Mouse (Mus musculus) left cerebral cortex, postnatal 14 days (tissue): ENCODE measurements at regions not wholly inside any gene's neighbourhood (a gene's known extent, or its start where the extent isn't known, plus 50 kb on each side); places are given as distances from the start of the nearest gene placed in this dataset.

Source experiments
- DNase-seq, 2 experiments: peaks; one replicate each; pipeline ENCODE4 v3.0.0; 2021 to 2022; ENCODE audit warnings: low spot score in 2 of 2, mixed read lengths in 1 of 2
- intact Hi-C: fragments of 180-260 bp; cut with DNase I; formaldehyde crosslinking; loops from one replicate; pipeline ENCODE4 v1.15.1; 2025

DNA sequence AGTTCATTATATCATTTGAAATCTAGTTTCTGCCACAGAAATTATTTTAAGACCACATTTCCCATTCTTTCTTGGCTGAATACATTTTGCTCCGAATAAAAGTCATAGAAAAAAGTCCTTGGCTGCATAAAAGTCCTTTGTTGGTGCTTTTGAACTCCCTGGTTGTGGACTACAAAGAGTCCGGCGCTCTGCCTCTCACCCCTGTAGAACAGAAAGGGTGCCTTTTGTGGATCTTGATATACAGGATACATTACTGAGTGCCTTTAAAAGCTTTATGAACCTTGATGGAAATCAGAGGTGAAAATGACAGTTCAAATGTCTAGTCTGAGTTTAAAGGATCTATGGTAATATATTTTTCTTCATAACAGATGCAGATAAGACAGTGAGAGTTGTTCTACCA lies 355.5 kb downstream of the Anxa1 start:
- no peak for DNase-seq

DNA sequence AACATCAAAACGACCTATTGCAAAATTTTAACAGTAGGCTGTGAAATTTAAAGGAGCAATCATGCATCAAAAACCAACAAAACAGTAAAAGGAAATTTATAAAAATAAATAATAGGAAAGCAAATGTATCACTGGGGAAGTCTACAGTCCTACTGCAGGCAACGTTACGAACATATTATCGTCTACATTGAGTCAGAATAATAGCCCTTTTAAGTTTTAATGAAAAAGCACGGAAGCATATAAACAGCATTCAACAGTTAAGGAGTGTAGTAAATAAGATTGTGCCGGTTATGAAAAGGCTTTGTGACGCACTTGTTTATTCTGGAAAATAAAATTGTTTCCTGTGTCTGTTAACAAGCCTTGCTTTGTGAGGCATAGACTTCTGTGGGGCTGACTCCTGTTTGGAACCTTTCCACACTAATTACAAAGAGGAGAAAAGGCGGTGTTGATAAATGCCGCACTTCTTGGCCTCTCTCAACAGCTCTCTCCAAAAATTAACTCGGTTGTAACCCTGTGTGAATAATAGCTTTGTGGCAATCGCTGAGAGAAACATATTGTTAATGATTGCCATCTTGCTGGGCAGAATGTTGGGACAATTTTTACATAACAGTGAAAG lies 363.0 kb downstream of the Anxa1 start:
- intact Hi-C loops, result no loop called here
- DNase-seq, result no peak

More for the DNA sequence above, 355.5 kb downstream of the Anxa1 start:
- intact Hi-C loops, result no loop called here

DNA sequence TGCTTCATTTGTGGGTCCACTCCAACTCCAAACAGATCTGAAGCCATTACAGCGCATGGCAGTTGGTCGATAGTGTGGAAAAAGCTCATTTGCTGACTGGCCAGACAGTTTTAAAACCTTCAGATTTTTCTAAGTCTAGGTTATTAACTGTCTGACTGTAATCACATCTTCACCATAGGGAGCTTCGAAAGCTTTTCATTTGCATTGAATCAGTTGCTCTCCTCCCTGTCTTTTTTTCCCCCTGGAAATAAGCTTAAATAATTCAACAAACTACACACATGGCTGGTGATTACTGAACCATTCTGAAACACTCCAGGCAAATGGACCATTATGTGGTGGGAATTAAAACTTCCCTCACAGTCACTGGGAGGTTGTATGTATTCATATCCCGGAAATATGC lies 376.6 kb downstream of the Anxa1 start:
- DNase-seq, result no peak
- intact Hi-C loops, result no loop called here

DNA sequence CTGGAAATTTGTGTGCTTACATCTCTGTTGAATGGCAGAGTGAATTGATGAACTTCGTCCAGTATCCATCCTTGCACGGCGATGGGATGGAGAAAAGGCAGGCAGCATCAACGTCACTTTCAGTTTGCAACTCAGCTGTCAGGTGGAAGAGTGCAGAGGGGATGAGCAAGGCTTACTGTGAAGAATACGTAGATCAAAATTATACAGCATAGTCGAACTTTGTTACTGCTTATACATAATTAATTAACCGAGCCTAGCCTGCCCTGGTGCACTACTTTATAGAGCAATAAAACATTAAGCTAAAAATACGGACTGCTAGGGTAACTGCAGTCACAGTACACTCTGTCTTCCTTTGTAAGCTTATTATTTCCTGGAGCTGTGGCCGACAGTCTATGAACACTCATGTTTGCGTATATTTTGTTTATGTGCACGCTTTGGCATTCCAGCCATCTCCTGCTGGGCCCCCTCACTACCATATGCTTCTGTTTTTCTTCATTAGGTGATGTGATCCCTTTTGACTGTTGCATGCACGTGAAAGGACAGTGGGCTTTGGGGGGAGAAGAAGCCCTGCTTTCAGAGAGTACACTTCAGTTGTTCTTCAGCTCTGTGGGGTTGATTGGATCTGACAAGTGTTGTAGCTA lies 380.8 kb downstream of the Anxa1 start:
- intact Hi-C loops, result no loop called here
- no peak for DNase-seq

DNA sequence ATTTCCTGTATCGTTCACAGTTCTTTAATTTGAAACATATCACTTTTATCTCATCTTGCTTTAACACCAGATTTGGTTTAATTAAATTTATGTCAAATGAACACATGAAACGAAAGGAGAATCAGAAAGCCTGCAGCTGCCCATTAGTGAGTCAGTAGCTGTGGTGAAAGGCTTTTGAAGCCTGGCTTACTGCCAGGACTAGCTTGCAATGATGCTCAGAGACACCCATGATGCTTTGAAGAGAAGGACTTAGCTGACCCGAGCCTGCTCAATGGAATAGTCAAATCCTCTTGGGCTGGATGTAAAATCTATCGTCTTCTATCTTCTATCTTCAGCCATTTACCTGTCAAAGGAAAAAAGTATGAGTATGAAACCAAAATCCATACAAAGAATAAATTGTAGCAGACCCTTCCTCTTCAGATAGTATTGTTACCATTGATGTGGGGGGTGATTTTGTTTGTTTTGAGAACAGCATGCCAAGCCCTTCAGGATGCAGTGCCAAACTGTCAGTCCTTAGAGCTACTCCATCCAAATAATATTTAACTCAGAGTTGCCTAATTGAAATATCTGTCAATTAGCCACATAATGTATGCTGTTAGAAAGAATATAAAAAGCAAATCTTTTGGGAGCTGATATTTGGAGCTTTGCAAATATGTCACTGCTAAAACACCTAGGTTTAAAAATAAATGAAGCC lies 384.7 kb downstream of the Anxa1 start:
- intact Hi-C loops, result no loop called here
- DNase-seq, result peak in 1 of 2 experiments; percentile 8

DNA sequence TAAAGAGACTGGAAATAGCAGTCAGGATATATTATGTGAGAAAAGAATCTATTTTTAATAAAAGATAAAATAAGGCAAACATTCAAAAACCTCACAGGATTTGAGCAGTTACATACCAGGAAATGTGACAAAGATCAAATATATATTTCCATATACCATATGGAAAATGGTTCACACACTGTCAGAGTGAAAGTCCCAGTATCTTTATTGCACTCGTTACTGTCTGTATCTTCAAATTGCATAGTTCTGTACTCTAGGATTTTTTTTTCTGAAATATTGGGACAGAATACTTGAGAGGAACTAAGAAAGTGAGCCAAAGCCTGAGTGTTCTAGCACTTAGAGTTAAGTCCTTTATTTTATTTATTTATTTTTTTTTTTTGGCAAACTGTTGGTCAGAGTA lies 403.5 kb downstream of the Anxa1 start:
- no peak for DNase-seq
- intact Hi-C loops, result no loop called here

DNA sequence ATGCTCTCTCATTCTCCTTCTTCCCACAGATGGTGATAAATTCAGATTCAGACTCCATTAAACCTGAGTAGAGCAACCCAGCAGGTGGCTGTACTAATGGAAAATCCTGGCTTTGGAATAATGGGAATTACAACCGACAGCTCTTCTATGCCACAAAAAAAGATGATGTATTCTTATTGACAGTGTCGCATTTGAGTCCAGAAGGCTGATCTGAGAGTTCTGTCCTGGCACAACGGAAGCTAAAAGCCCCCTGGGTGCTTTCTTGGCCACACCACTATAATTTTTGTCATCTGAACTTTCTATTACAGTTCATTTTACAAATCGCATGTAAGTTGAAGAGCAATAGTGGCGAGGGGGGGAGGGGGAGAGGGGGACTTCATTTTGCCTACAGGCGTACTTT lies 411.9 kb downstream of the Anxa1 start:
- intact Hi-C loops, result no loop called here
- DNase-seq, result no peak

DNA sequence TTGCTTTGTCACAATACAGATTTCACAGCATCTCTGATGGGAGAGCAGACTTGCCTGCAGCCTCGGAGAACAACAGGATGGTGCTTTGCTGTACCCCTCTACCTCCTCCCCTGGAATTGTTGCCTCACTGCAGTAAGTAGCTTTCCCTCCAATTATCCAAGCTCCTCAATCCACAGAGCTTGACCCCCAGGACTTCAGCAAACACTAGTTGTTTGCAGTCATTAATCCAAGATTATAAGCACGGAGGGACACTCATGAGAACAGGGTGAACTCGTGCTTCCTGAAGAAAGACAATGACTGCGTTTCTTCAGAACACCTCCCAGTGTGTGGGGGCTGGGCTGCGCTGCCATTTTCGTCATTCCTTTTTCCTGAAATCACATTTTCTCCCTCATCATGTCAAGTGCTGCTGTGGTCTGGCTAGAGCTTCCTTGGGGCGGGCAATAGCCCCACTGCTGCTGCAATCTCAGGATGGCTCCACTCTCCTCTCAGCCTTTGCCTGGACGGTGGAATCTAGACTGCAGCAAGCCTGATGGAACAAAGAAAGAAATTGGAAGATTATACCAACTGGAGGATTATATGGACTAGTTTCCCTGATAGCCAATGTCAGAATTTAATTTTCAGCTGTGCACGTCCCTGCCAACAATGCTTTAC lies 413.0 kb downstream of the Anxa1 start:
- intact Hi-C loops, result no loop called here
- no peak for DNase-seq

DNA sequence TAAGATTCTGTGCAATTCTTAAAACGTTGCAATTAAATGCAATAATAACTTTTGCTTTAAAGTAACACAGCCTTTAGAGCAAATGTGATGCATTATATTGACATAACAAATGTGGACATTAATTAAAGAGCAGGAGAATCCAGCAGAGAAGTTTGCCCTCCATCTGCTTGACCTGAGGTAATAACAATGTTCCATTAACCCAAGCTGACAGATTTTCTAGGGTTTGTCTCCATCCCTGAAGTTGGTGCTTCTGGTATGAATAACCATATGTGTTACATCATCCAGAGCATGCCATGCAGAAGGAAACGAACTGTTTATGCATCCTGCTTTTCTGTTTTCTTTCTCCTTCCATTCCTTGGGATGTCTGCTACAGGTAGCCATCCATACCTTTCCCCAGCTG lies 414.0 kb downstream of the Anxa1 start:
- DNase-seq, result no peak
- intact Hi-C loops, result no loop called here

DNA sequence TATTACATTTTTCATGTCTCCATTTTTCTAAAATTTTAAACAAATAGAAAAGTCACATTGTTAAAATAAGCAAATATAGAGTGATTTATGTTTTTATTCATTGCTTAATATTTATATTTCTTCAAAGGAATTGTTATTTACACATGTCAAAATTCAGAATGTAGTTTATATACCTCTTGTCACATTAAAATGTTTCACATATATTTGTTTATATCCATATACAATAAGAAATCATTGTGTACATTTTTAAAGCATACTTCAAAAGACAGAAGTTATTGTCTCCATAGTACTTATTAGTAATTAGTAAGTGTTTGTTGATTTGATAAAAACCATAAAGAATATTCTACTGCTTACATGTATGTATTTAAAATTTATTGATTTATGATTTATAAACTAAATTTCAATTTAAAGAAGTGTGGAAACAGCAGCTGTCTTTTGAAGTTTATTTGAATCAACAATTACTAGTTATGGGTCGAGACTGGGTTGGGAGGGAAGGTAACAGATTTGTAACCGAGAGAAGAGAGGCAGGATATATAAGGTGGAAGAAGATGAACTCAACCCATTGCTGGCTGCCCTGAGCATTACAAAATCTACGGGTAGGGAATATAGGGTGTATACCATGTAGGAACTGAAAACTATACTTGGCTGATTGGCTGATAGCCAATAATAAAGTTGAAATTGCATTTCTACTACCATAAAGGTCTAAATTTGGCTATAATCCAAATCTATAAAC lies 420.8 kb downstream of the Anxa1 start:
- no peak for DNase-seq
- intact Hi-C loops, result no loop called here

DNA sequence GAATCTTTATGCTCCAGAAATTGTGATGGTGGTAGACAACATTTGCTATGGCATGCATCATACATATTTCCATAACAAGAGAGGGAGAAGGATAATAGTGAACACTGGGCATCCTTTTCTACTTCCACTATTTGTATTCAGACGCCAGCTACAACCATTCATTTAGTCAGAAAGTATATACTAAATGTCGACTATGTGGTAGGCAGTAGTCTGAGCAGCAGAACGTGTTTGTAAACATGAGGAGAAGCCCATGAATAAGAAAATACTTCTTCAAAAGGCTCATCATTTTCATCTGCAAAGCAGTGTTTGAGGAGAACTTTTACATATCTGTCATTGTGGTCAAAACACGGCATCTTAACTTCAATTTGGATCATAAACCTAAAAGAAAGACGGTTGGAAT lies 421.4 kb downstream of the Anxa1 start:
- no peak for DNase-seq
- intact Hi-C loops, result no loop called here

DNA sequence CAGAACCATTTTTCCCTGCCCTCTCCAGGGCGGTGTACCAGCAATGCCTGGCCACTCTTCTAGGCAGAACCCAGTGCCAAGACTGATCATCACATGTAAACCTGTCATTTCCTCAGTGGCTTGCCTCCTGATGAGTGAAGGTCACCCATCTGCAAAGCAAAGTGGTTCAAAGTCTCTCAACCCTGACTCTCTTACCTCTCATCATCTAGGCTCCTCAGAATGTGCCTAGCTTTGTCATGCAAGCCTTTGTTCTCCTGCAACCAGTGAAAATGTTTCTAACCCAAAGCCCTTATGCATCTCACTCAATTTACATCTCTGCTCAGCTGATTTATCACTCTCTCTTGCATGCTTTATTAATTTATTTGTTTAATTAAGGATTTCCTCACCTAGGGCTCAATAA lies 445.5 kb downstream of the Anxa1 start:
- intact Hi-C loops, result no loop called here
- DNase-seq, result no peak

DNA sequence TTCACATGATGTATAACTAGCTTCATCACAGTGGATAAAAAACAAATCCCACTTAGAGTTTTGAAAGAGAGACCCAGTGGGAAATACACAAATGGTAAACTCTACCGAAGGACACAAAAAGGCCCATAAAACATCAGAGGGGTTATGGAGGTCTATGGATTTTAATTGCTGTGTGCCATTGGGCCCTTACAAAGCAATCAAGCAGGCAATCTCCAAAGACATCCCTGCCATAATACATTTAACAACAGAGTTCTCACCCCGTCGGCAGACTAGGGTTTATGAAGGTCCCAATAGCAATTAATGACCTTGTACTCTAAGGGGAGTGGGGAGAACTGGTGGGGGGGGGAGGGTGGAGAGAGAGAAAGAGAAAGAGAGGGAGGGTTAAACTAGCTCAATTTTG lies 448.0 kb downstream of the Anxa1 start:
- intact Hi-C loops, result no loop called here

DNA sequence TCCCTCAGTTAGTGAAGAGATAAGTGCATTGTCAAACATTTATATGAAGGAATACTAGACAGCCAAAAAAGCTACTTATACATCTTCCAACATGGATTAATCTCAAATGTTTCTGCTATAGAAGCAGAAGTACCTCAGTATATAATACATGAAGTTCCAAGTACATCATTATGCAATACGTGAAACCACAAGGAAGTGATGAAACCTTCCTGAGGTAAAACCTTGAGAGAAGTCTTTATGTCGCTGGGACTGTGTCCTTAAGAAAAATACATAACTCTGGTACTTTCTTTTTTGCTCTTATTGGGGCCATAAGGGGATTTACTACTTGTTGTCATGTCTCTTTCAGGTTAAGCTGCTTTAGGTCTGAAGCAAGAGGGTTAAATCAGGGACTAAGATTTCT lies 469.6 kb downstream of the Anxa1 start:
- intact Hi-C loops, result no loop called here
- no peak for DNase-seq

More for the DNA sequence above, 448.0 kb downstream of the Anxa1 start:
- no peak for DNase-seq

DNA sequence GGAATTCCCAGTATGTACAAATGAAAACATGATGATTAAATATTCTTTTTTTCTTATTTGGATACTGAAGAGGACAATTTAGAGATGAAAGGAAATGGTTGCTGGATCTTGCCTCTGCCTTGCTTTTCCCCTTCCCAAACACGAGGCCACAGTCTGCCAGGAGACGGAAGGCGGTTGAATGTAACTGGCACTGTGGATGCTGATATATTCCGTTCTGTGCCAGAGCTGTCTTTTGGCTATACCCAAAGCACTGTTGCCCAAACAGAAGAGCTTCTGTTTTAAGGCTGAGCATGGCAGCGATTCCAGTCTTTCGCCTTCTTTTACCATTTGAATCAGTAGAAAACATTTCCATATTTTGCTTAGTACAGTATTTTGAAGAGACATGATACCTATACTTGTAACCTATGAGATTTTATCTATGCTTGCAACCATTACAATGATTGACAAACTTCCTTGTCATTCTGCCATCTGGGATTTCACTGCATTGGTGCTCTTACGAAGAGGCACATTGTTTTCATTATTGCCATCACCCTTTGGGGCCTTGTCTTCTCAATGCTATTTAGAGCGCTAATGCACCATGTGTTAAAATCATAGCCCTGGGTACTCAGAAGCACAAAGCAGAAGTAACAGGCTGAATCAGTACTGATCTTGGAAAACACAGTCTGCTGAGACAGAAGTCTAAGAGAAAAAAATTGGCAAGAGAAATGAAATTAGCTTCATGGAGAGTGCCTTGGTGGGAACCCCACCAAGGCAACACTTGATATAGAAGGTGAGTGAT lies 504.6 kb downstream of the Anxa1 start:
- peak in 1 of 2 experiments; percentile 1 for DNase-seq

DNA sequence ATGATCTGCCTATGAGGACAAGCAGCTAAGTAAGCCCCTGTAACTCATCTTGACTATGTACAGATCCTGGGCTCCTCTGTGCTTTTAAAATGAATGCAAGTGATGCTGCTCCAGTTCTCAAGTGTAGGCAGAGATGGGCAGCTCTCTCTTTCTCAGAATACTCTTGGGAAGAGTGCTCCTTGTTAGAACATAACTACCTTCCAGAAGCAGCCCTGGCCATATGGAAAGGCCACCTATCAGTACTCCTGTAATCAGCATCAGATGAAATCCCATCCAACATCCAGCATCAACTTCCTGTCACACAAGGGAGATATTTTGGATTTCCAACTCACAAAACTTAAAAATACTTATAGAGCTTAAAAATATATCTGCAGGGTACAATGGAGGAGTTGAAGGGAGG lies 509.8 kb downstream of the Anxa1 start:
- DNase-seq, result peak in 1 of 2 experiments; percentile 4
- intact Hi-C loops, result no loop called here

More for the DNA sequence above, 504.6 kb downstream of the Anxa1 start:
- intact Hi-C loops, result no loop called here

DNA sequence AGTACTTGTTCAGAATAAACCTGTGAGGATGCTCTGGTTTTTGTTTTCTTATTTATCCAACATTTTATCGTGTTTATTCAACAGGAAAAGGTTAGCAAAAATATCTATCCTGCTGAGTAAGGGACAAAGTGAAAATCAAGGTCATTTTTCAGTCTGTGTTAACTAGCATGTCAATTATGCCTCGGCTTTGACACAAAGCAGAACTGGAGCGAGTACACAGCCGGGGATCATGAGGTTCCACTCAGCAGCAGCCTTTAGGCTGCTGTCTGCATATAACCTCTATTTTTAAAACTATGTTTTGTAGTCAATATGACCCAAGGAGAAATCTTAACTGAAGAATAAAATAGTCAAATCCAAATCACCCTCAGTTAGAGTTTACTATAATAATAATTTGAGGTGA lies 542.6 kb downstream of the Anxa1 start:
- intact Hi-C loops, result no loop called here

DNA sequence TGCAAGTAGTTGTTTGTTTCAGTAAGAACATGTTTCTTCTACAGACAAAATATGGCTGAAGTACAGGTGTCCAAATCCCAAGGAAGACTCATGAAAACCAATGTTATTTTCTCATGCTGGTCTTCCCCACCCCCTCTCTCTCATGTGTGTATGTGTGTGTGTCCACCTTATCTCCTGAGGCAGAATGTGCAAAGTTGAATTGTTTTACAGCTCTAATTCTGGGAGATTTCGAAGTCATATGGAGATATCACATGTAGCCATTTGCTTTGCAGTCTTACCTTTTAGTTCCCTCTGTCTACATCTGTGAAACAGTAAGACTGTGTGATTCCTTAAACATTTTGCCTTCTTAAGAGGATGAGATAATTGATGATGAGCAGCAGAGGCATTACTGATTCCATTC lies 582.8 kb downstream of the Anxa1 start:
- DNase-seq, result no peak
- intact Hi-C loops, result no loop called here

More for the DNA sequence above, 542.6 kb downstream of the Anxa1 start:
- DNase-seq, result no peak

DNA sequence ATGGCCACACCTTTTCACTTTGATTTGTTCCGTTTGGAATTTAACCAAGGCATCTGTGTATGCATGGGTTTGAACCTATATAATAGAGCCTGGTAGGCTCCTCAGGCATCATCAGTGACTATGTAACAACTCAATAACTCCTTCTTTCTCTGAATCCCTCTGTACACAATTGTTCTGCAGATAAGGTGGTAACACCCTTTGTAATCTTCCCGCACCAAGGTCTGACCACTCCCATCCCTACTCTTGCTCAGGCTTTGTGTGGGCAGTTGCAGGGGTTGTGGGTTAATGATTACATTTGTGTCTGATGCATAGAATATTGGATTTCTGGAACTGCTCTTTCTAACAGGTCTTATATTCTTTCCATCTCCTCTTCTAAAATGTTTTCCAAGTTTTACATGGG lies 596.9 kb downstream of the Anxa1 start:
- intact Hi-C loops, result no loop called here
- DNase-seq, result no peak
